Mouse (Mus musculus) heart, adult 2 months (tissue): ENCODE results near the gene Spsb2. TPM values are rescaled to one million over a fixed set of nuclear protein-coding genes. Genes with fewer than 3 reads are reported as not detected.

Source experiments
- DNase-seq, 2 experiments: peaks; one replicate each; pipeline ENCODE4 v3.0.0; 2021
- H3K27ac ChIP-seq: fragments of 200-600 bp; 2 replicates; pipeline ENCODE4 v1.8.1; 2022
- H3K27me3 ChIP-seq: fragments of 200-500 bp; 2 replicates; pipeline ENCODE4 v1.6.1; 2012; ENCODE audit warnings: mild to moderate bottlenecking, low read length, inconsistent platforms, mixed read lengths; ENCODE audit not compliant: control insufficient read depth, insufficient read depth
- H3K36me3 ChIP-seq: fragments of 200-500 bp; 2 replicates; pipeline ENCODE4 v1.6.1; 2012; ENCODE audit warnings: low read length, inconsistent platforms; ENCODE audit not compliant: control insufficient read depth, insufficient read depth
- H3K4me1 ChIP-seq: fragments of 200-500 bp; 2 replicates; pipeline ENCODE4 v1.6.1; 2011; ENCODE audit warnings: low read length; ENCODE audit not compliant: control insufficient read depth, insufficient read depth
- H3K4me3 ChIP-seq: fragments of 200-600 bp; 2 replicates; pipeline ENCODE4 v1.8.1; 2022
- H3K79me2 ChIP-seq: fragments of 200-500 bp; replicated peaks from 2 replicates; pipeline ENCODE4 v1.6.1; 2012; ENCODE audit warnings: mild to moderate bottlenecking, inconsistent platforms, low read length, moderate library complexity, mixed read lengths; ENCODE audit not compliant: control insufficient read depth, insufficient read depth
- H3K9ac ChIP-seq: fragments of 200-500 bp; 2 replicates; pipeline ENCODE4 v1.6.1; 2012; ENCODE audit warnings: low read depth, mild to moderate bottlenecking, control low read depth, inconsistent platforms, low read length, mixed read lengths
- CTCF ChIP-seq: fragments of 200-600 bp; IDR thresholded peaks from 2 replicates; pipeline ENCODE4 v1.8.1; 2022; ENCODE audit warnings: antibody characterized with exemption, mild to moderate bottlenecking, moderate library complexity
- EP300 ChIP-seq: fragments of 200-500 bp; IDR thresholded peaks from 2 replicates; pipeline ENCODE4 v1.6.1; 2011; ENCODE audit warnings: low read depth, low read length, control low read depth; ENCODE audit not compliant: insufficient read depth
- POLR2A ChIP-seq: fragments of 200-500 bp; IDR thresholded peaks from 2 replicates; pipeline ENCODE4 v1.6.1; 2011; ENCODE audit warnings: mild to moderate bottlenecking, low read depth, low read length, control low read depth; ENCODE audit not compliant: insufficient read depth
- WGBS: fragments of 180-500 bp; shearing (Covaris S2); methylation state at CpG from one replicate; pipeline ENCODE4 v1.1.7; 2018; 5-methylcytosine and 5-hydroxymethylcytosine counted together
- intact Hi-C: fragments of 180-260 bp; cut with DNase I; formaldehyde crosslinking; loops from one replicate; pipeline ENCODE4 v1.15.1; 2025
- polyA plus RNA-seq: library from polyadenylated mRNA; depleted of rRNA; stranded (reverse); fragments of >200 nt; gene quantifications from 2 replicates; pipeline ENCODE4 v1.2.3, GENCODE M21; 2012
- total RNA-seq, 2 experiments: library from RNA; stranded (reverse); gene quantifications; 2 replicates each; pipeline ENCODE4 v1.2.3; 2021

The Spsb2 gene
- total and polyA plus RNA-seq, 3 experiments: 3.2 to 4.4 (median 3.2) TPM

- peak in 1 of 2 experiments; percentile 13 for DNase-seq
- no peak overlapping the region for H3K9ac ChIP-seq
- peaks cover 4% of the 10 kb centered on the region for H3K4me1 ChIP-seq
- peaks cover 6% of the 10 kb centered on the region for H3K36me3 ChIP-seq
- TF ChIP-seq CTCF (no peak), EP300 (no peak), POLR2A (no peak)
- WGBS: 94% methylated on average over 11 of the region's 11 CpGs
- no peaks in the 10 kb centered on the region for H3K27me3 ChIP-seq
- H3K4me3 ChIP-seq: no peak overlapping the region
- intact Hi-C loops: no loop called here
- H3K79me2 ChIP-seq: no peaks in the 10 kb centered on the region
- H3K27ac ChIP-seq: no peak overlapping the region
Observed at GRCm38 (mm10) chr6:124817125-124817524, 8.7 kb downstream of the Spsb2 start.

- Histone ChIP-seq H3K36me3 (peaks cover 7% of the 10 kb centered on the region), H3K27ac (no peak overlapping the region), H3K4me3 (no peak overlapping the region), H3K79me2 (no peaks in the 10 kb centered on the region), H3K9ac (no peak overlapping the region), H3K27me3 (no peaks in the 10 kb centered on the region), H3K4me1 (peaks cover 3% of the 10 kb centered on the region)
- intact Hi-C loops: no loop called here
- DNase-seq: peak in 1 of 2 experiments; percentile 14
- WGBS: 89% methylated on average over 8 of the region's 8 CpGs
- TF ChIP-seq CTCF (no peak), POLR2A (no peak), EP300 (no peak)
Observed at GRCm38 (mm10) chr6:124817563-124817962, 9.1 kb downstream of the Spsb2 start.

GRCm38 (mm10) chr6:124817971-124818370 is 9.5 kb downstream of the Spsb2 start:
- 69% methylated on average over 8 of the region's 8 CpGs for WGBS
- Histone ChIP-seq H3K36me3 (peaks cover 7% of the 10 kb centered on the region), H3K4me1 (peaks cover 1% of the 10 kb centered on the region; the same call in 1 of the 2 replicates), H3K27me3 (no peaks in the 10 kb centered on the region), H3K27ac (no peak overlapping the region), H3K4me3 (no peak overlapping the region), H3K79me2 (no peaks in the 10 kb centered on the region), H3K9ac (no peak overlapping the region)
- peak in 1 of 2 experiments; percentile 13 for DNase-seq
- intact Hi-C loops: no loop called here
- no peak for TF ChIP-seq CTCF
- TF ChIP-seq POLR2A: no peak
- TF ChIP-seq EP300: no peak

DNA sequence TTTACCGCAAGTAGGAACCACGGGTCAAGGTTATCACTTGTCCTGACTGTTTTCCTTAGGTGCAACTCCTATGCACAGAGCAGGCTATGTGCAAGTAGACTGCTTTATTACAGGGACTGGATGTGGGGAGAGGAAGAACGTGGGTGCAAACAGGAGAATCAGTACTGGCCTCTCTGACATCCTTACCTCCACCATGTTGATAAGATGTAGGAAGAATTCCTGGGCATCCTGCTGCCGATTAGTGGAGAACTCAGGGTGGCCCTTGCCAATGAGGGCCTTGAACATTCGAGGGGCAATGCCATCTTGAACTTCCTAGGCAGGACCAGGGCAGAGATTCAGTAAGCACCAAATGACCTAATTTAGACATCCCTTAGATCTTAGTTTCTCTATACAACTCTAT is 12.4 kb downstream of the Spsb2 start:
- no peak overlapping the region for H3K9ac ChIP-seq
- H3K27me3 ChIP-seq: no peaks in the 10 kb centered on the region
- H3K4me1 ChIP-seq: no peaks in the 10 kb centered on the region
- intact Hi-C loops: no loop called here
- no peaks in the 10 kb centered on the region; the same call in 1 of the 2 replicates for H3K79me2 ChIP-seq
- peaks cover 7% of the 10 kb centered on the region for H3K36me3 ChIP-seq
- TF ChIP-seq POLR2A: no peak
- TF ChIP-seq EP300: no peak
- no peak for TF ChIP-seq CTCF
- H3K27ac ChIP-seq: no peak overlapping the region
- no peak for DNase-seq
- 83% methylated on average over 5 of the region's 5 CpGs for WGBS
- no peak overlapping the region for H3K4me3 ChIP-seq

GRCm38 (mm10) chr6:124822049-124822448 is 13.6 kb downstream of the Spsb2 start:
- no peak for DNase-seq
- H3K27ac ChIP-seq: peak overlapping the region; percentile 49

DNA sequence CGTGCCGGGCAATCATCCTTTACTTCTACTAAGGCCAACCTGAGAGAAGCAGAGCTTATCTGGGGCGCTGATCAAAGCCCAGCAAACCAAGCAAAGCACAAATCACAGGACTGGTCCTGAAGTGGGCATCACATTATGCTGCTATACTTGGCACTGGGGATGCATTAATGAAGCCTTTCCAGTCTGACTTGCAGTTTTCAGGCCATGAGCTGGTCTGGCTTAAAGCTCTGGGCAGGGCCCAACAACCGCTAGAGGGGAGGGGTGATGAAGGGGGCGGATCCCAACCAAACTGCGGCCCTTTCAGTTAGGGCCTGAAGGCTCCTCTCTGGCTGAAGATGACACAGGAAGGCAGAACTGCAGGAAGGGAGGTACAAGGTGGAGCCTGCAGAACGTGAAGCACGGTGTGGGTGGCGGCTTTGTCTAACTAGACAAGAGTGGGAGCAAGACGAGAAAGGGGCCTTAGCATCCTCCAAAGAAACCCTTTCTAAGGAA is 19.7 kb downstream of the Spsb2 start:
- Histone ChIP-seq H3K27ac (peak overlapping the region; percentile 59), H3K4me3 (peak overlapping the region; percentile 81), H3K27me3 (no peaks in the 10 kb centered on the region), H3K9ac (peak overlapping the region; percentile 41), H3K79me2 (no peaks in the 10 kb centered on the region; the same call in 1 of the 2 replicates), H3K4me1 (peaks cover 1% of the 10 kb centered on the region; the same call in 1 of the 2 replicates), H3K36me3 (no peaks in the 10 kb centered on the region)
- intact Hi-C loops: no loop called here
- 20% methylated on average over 10 of the region's 10 CpGs for WGBS
- no peak for TF ChIP-seq CTCF
- no peak for TF ChIP-seq POLR2A
- TF ChIP-seq EP300: no peak
- peak in 1 of 2 experiments; percentile 49 for DNase-seq

More at GRCm38 (mm10) chr6:124822049-124822448, 13.6 kb downstream of the Spsb2 start:
- Histone ChIP-seq H3K4me3 (no peak overlapping the region), H3K36me3 (peaks cover 7% of the 10 kb centered on the region), H3K27me3 (no peaks in the 10 kb centered on the region), H3K79me2 (no peaks in the 10 kb centered on the region; the same call in 1 of the 2 replicates), H3K4me1 (no peaks in the 10 kb centered on the region), H3K9ac (no peak overlapping the region)
- intact Hi-C loops: no loop called here
- TF ChIP-seq POLR2A (no peak), CTCF (no peak), EP300 (no peak)
- WGBS: 83% methylated on average over 4 of the region's 4 CpGs
